Mouse (Mus musculus) liver, embryonic 14.5 days (tissue): Measurements from ENCODE around the gene Btbd35f9. TPM values are rescaled to one million over a fixed set of nuclear protein-coding genes. Genes with fewer than 3 reads are reported as not detected.
"Not testable (repeated sequence)": the region's sequence is repeated elsewhere in the genome, so short reads cannot be mapped to it uniquely, and the experiment has no call there.

Experiments used
- ATAC-seq: fragments of 200-750 bp; cut with Nextera tagmentation; 2 replicates; pipeline ENCODE4 v1.8.0; 2017; ENCODE audit warnings: moderate number of reproducible peaks, mild to moderate bottlenecking, moderate library complexity; ENCODE audit not compliant: insufficient read depth
- DNase-seq, 3 experiments: peaks; one replicate each; pipeline ENCODE4 v3.0.0-alpha.2; 2012 to 2013; ENCODE audit warnings: low read depth in 3 of 3, low spot score in 3 of 3
- H3K27ac ChIP-seq: fragments of 300-500 bp; sonication (generic); 2 replicates; pipeline ENCODE4 v1.5.1; 2014; ENCODE audit warnings: moderate library complexity, mild to moderate bottlenecking, control low read depth, inconsistent platforms
- H3K27me3 ChIP-seq: fragments of 300-500 bp; sonication (generic); 2 replicates; pipeline ENCODE4 v1.6.1; 2014; ENCODE audit warnings: mild to moderate bottlenecking, low read length, moderate library complexity; ENCODE audit not compliant: control insufficient read depth, insufficient read depth
- H3K36me3 ChIP-seq: fragments of 300-500 bp; sonication (generic); replicated peaks from 2 replicates; pipeline ENCODE4 v1.6.1; 2014; ENCODE audit warnings: low read depth; ENCODE audit not compliant: control insufficient read depth, insufficient read depth
- H3K4me1 ChIP-seq, 2 experiments: fragments of 200-500 bp in 1 of 2; fragments of 300-500 bp in 1 of 2; sonication (generic) in 1 of 2; replicated peaks; 2 replicates each; pipeline ENCODE4 v1.6.1; 2012 to 2014; ENCODE audit warnings: antibody characterized with exemption in 1 of 2, inconsistent platforms in 1 of 2, low read length in 1 of 2; ENCODE audit not compliant: control insufficient read depth in 2 of 2, insufficient read depth in 2 of 2
- H3K4me2 ChIP-seq: fragments of 300-500 bp; sonication (generic); 2 replicates; pipeline ENCODE4 v1.6.1; 2014; ENCODE audit warnings: low read depth, mild to moderate bottlenecking, control low read depth, moderate library complexity
- H3K4me3 ChIP-seq, 2 experiments: fragments of 200-500 bp in 1 of 2; fragments of 300-500 bp in 1 of 2; sonication (generic) in 1 of 2; 2 replicates each; pipeline ENCODE4 v1.5.1; 2012 to 2014; ENCODE audit warnings: low read depth in 2 of 2, low read length in 2 of 2, mild to moderate bottlenecking in 2 of 2, control low read depth in 1 of 2, inconsistent platforms in 1 of 2, moderate library complexity in 1 of 2; ENCODE audit not compliant: insufficient read depth in 1 of 2
- H3K9ac ChIP-seq: fragments of 300-500 bp; sonication (generic); replicated peaks from 2 replicates; pipeline ENCODE4 v1.6.1; 2014; ENCODE audit warnings: mild to moderate bottlenecking, control low read depth, moderate library complexity
- H3K9me3 ChIP-seq: fragments of 300-500 bp; sonication (generic); 2 replicates; pipeline ENCODE4 v1.6.1; 2016; ENCODE audit warnings: low read length, mixed read lengths; ENCODE audit not compliant: control insufficient read depth
- WGBS: fragments of 180-500 bp; shearing (Covaris S2); extraction: QIAGEN DNeasy Blood & Tissue Kit; methylation state at CpG from one replicate; pipeline ENCODE4 v1.1.7; 2014; ENCODE audit not compliant: insufficient replicate concordance; 5-methylcytosine and 5-hydroxymethylcytosine counted together
- polyA plus RNA-seq, 2 experiments: library from polyadenylated mRNA; depleted of rRNA in 1 of 2; stranded (reverse) in 1 of 2; unstranded in 1 of 2; fragments of >200 nt; fragmentation: Nextera tagmentation in 1 of 2; extraction: Ambion mirVana in 1 of 2; gene quantifications; 2 replicates each; pipeline versions ENCODE4 v1.2.1 to v1.2.3; 2012 to 2014

Btbd35f9 gene
- polyA plus RNA-seq (2012; rRNA removed), result not detected in 2 replicates
- polyA plus RNA-seq (2014; fragmentation: Nextera tagmentation; extraction: Ambion mirVana), result not detected in 2 replicates

- not testable (repeated sequence) for H3K27ac ChIP-seq, H3K9me3 ChIP-seq, H3K4me1 ChIP-seq, H3K27me3 ChIP-seq, H3K9ac ChIP-seq, H3K4me3 ChIP-seq, ATAC-seq, DNase-seq, H3K36me3 ChIP-seq, H3K4me2 ChIP-seq
- no CpG with 5 or more reads among the region's 5 CpGs for WGBS
Observed at GRCm38 (mm10) chrX:34161399-34161798, at the start of gene Btbd35f9. Btbd35f9 (minus strand) TSS chrX:34161499.

Other genes starting within 250 kb of the Btbd35f9 start
- gene Btbd35f6, start 205.0 kb downstream of the Btbd35f9 start, polyA plus RNA-seq (2012; rRNA removed), result not detected in 2 replicates
- gene Btbd35f6, start 205.0 kb downstream of the Btbd35f9 start, polyA plus RNA-seq (2014; fragmentation: Nextera tagmentation; extraction: Ambion mirVana), result not detected in 2 replicates
- gene Gm21870, start 174.7 kb downstream of the Btbd35f9 start, polyA plus RNA-seq (2012; rRNA removed), result not detected in 2 replicates
- gene Gm21870, start 174.7 kb downstream of the Btbd35f9 start, polyA plus RNA-seq (2014; fragmentation: Nextera tagmentation; extraction: Ambion mirVana), result not detected in 2 replicates
- gene Spin2g, start 77.2 kb upstream of the Btbd35f9 start, polyA plus RNA-seq (2012; rRNA removed), result not detected in 2 replicates
- gene Spin2g, start 77.2 kb upstream of the Btbd35f9 start, polyA plus RNA-seq (2014; fragmentation: Nextera tagmentation; extraction: Ambion mirVana), result not detected in 2 replicates